In genomic region chr2:56662306-56662956, GRCm38 (mm10) we compare ENCODE assay signal across 23 mouse cellular contexts.
DNase-seq lines count a peak whose midpoint lies in the region; ATAC-seq and TF ChIP-seq lines count a peak whose summit lies in the region.
"Had no signal": no experiment of that assay in that cellular context is flagged by ENCODE, and none has a peak within 500 bp of the region (broad histone marks: within the 10 kb centered on the region; RNA-seq: fewer than 3 reads in every experiment).

No protein-coding gene starts in this region.

- DNase-seq in forebrain, embryonic 11.5 days (ENCODE audit: low spot score): no peak
- no peak for DNase-seq in forebrain, embryonic 10.5 days (ENCODE audit: extremely low spot score, low spot score)
- DNase-seq in embryo, embryonic 10.5 days (ENCODE audit: low spot score): no peak
- DNase-seq in heart, adult 2 months: no peak
- DNase-seq in adrenal gland, postnatal 10 days: no peak
- DNase-seq: adrenal gland, adult 2 months; cerebellum, adult 9-10 months; gastrocnemius, postnatal 25 days; heart, adult 11 months; kidney, adult 18-20 months; kidney, postnatal 25 days; lung, postnatal 36 days; thymus, adult 2 months; thymus, postnatal 36 days had no signal

- no peak overlapping the region for H3K27ac ChIP-seq in forebrain, embryonic 11.5 days (ENCODE audit: low read depth, low read length)
- no peak overlapping the region for H3K27ac ChIP-seq in forebrain, embryonic 10.5 days
- no peak overlapping the region for H3K27ac ChIP-seq in midbrain, embryonic 12.5 days (replicated peaks)
- H3K27ac ChIP-seq in midbrain, embryonic 16.5 days (ENCODE audit: low read length): no peak overlapping the region
- H3K27ac ChIP-seq in midbrain, embryonic 13.5 days: no peak overlapping the region
- H3K27ac ChIP-seq in heart, adult 2 months: no peak overlapping the region
- H3K27ac ChIP-seq: kidney, embryonic 15.5 days; liver, embryonic 15.5 days had no signal

- H3K79me2 ChIP-seq in heart, adult 2 months (replicated peaks; ENCODE audit: control insufficient read depth, insufficient read depth, low read length): no peaks in the 10 kb centered on the region

- H3K4me1 ChIP-seq in forebrain, embryonic 11.5 days (replicated peaks; ENCODE audit: control insufficient read depth, insufficient read depth, low read length): no peaks in the 10 kb centered on the region
- H3K4me1 ChIP-seq in forebrain, embryonic 10.5 days: peaks cover 14% of the 10 kb centered on the region
- H3K4me1 ChIP-seq in midbrain, embryonic 12.5 days: peaks cover 2% of the 10 kb centered on the region; the same call in 1 of the 2 replicates
- no peaks in the 10 kb centered on the region for H3K4me1 ChIP-seq in midbrain, embryonic 16.5 days (ENCODE audit: control insufficient read depth, insufficient read depth, low read length)
- H3K4me1 ChIP-seq in midbrain, embryonic 13.5 days (replicated peaks): no peaks in the 10 kb centered on the region
- H3K4me1 ChIP-seq in heart, adult 2 months (ENCODE audit: control insufficient read depth, insufficient read depth, low read length): no peaks in the 10 kb centered on the region
- H3K4me1 ChIP-seq: heart, embryonic 12.5 days; kidney, embryonic 15.5 days; liver, embryonic 15.5 days had no signal

- H3K4me2 ChIP-seq in forebrain, embryonic 11.5 days (ENCODE audit: low read depth, low read length, severe bottlenecking): no peak overlapping the region
- no peak overlapping the region for H3K4me2 ChIP-seq in midbrain, embryonic 12.5 days (replicated peaks)
- H3K4me2 ChIP-seq in midbrain, embryonic 16.5 days (ENCODE audit: low read length): no peak overlapping the region
- H3K4me2 ChIP-seq in midbrain, embryonic 13.5 days (replicated peaks): no peak overlapping the region
- H3K4me2 ChIP-seq: heart, embryonic 12.5 days; kidney, embryonic 15.5 days; liver, embryonic 15.5 days had no signal

- no peaks in the 10 kb centered on the region for H3K27me3 ChIP-seq in forebrain, embryonic 11.5 days (ENCODE audit: control insufficient read depth, insufficient read depth, low read length)
- H3K27me3 ChIP-seq in forebrain, embryonic 10.5 days (ENCODE audit: poor library complexity, severe bottlenecking): no peaks in the 10 kb centered on the region
- H3K27me3 ChIP-seq in midbrain, embryonic 12.5 days: no peaks in the 10 kb centered on the region
- no peaks in the 10 kb centered on the region for H3K27me3 ChIP-seq in midbrain, embryonic 16.5 days (ENCODE audit: control insufficient read depth, insufficient read depth, low read depth, low read length)
- no peaks in the 10 kb centered on the region for H3K27me3 ChIP-seq in midbrain, embryonic 13.5 days
- no peaks in the 10 kb centered on the region for H3K27me3 ChIP-seq in heart, adult 2 months (ENCODE audit: control insufficient read depth, insufficient read depth, low read length)
- H3K27me3 ChIP-seq: CH12.LX; heart, embryonic 12.5 days; kidney, embryonic 15.5 days; liver, embryonic 15.5 days had no signal

- TF ChIP-seq CTCF in heart, adult 2 months (IDR thresholded peaks at IDR 0.05): no peak

- H3K4me3 ChIP-seq in forebrain, embryonic 11.5 days (ENCODE audit: low read depth, low read length): no peak overlapping the region
- no peak overlapping the region for H3K4me3 ChIP-seq in forebrain, embryonic 10.5 days
- H3K4me3 ChIP-seq in midbrain, embryonic 12.5 days: no peak overlapping the region
- H3K4me3 ChIP-seq in midbrain, embryonic 16.5 days (ENCODE audit: low read depth, low read length): no peak overlapping the region
- no peak overlapping the region for H3K4me3 ChIP-seq in midbrain, embryonic 13.5 days (replicated peaks)
- no peak overlapping the region for H3K4me3 ChIP-seq in heart, adult 2 months
- H3K4me3 ChIP-seq: erythroblast, embryonic 14.5 days; heart, embryonic 12.5 days; kidney, embryonic 15.5 days; liver, embryonic 15.5 days had no signal

- H3K9ac ChIP-seq in forebrain, embryonic 11.5 days (ENCODE audit: low read length): no peak overlapping the region
- no peak overlapping the region for H3K9ac ChIP-seq in midbrain, embryonic 12.5 days (replicated peaks)
- H3K9ac ChIP-seq in midbrain, embryonic 16.5 days (ENCODE audit: low read depth, low read length): no peak overlapping the region
- H3K9ac ChIP-seq in midbrain, embryonic 13.5 days (replicated peaks): no peak overlapping the region
- no peak overlapping the region for H3K9ac ChIP-seq in heart, adult 2 months (ENCODE audit: low read depth, low read length)
- H3K9ac ChIP-seq: heart, embryonic 12.5 days; kidney, embryonic 15.5 days; liver, embryonic 15.5 days had no signal

- no peak for TF ChIP-seq POLR2A in heart, adult 2 months (IDR thresholded peaks at IDR 0.05; ENCODE audit: insufficient read depth, low read depth, low read length)

- intact Hi-C loops in heart, adult 2 months (cut with DNase I): no loop called here

- WGBS in forebrain, embryonic 11.5 days: 48% methylated on average over 8 of the region's 8 CpGs
- WGBS in forebrain, embryonic 10.5 days: 59% methylated on average over 8 of the region's 8 CpGs
- 60% methylated on average over 8 of the region's 8 CpGs for WGBS in midbrain, embryonic 12.5 days
- 42% methylated on average over 8 of the region's 8 CpGs for WGBS in midbrain, embryonic 16.5 days
- 55% methylated on average over 8 of the region's 8 CpGs for WGBS in midbrain, embryonic 13.5 days
- 64% methylated on average over 8 of the region's 8 CpGs for WGBS in heart, adult 2 months

- H3K9me3 ChIP-seq in forebrain, embryonic 11.5 days (ENCODE audit: control insufficient read depth, low read length): no peaks in the 10 kb centered on the region
- H3K9me3 ChIP-seq in forebrain, embryonic 10.5 days: no peaks in the 10 kb centered on the region
- no peaks in the 10 kb centered on the region for H3K9me3 ChIP-seq in midbrain, embryonic 12.5 days
- no peaks in the 10 kb centered on the region for H3K9me3 ChIP-seq in midbrain, embryonic 16.5 days (replicated peaks; ENCODE audit: control insufficient read depth, low read length, poor library complexity, severe bottlenecking)
- no peaks in the 10 kb centered on the region for H3K9me3 ChIP-seq in midbrain, embryonic 13.5 days
- H3K9me3 ChIP-seq: heart, embryonic 12.5 days; kidney, embryonic 15.5 days; liver, embryonic 15.5 days had no signal

- TF ChIP-seq EP300 in heart, adult 2 months (IDR thresholded peaks at IDR 0.05; ENCODE audit: insufficient read depth, low read depth, low read length): no peak

- ATAC-seq in forebrain, embryonic 11.5 days (replicated peaks; ENCODE audit: low FRiP score): peak; percentile 79
- ATAC-seq in midbrain, embryonic 12.5 days (ENCODE audit: low FRiP score, low read depth): peak; percentile 67; the same call in 1 of the 2 replicates
- ATAC-seq in midbrain, embryonic 16.5 days: no peak
- ATAC-seq in midbrain, embryonic 13.5 days: peak; percentile 80; the same call in 1 of the 2 replicates
- ATAC-seq: activated CD4-positive, CD25-positive, alpha-beta regulatory T cell, adult 4 months had no signal

- no peaks in the 10 kb centered on the region for H3K36me3 ChIP-seq in forebrain, embryonic 11.5 days (ENCODE audit: control insufficient read depth, insufficient read depth, low read length)
- no peaks in the 10 kb centered on the region for H3K36me3 ChIP-seq in forebrain, embryonic 10.5 days (replicated peaks)
- H3K36me3 ChIP-seq in midbrain, embryonic 12.5 days: no peaks in the 10 kb centered on the region
- no peaks in the 10 kb centered on the region for H3K36me3 ChIP-seq in midbrain, embryonic 16.5 days (ENCODE audit: control insufficient read depth, insufficient read depth, low read length)
- H3K36me3 ChIP-seq in midbrain, embryonic 13.5 days: no peaks in the 10 kb centered on the region
- no peaks in the 10 kb centered on the region for H3K36me3 ChIP-seq in heart, adult 2 months (ENCODE audit: control insufficient read depth, insufficient read depth, low read length)
- H3K36me3 ChIP-seq: heart, embryonic 12.5 days; kidney, embryonic 15.5 days; liver, embryonic 15.5 days had no signal
